Mouse (Mus musculus) heart, embryonic 14.5 days (tissue): ENCODE measurements at regions not wholly inside any gene's neighbourhood (a gene's known extent, or its start where the extent isn't known, plus 50 kb on each side); places are given as distances from the start of the nearest gene placed in this dataset.

Source experiments
- ATAC-seq: fragments of 200-750 bp; cut with Nextera tagmentation; 2 replicates; pipeline ENCODE4 v1.8.0; 2017; ENCODE audit warnings: low read depth, moderate TSS enrichment; ENCODE audit not compliant: insufficient number of reproducible peaks, insufficient read depth, low FRiP score
- H3K27ac ChIP-seq, 2 experiments: fragments of 200-500 bp in 1 of 2; fragments of 300-500 bp in 1 of 2; sonication (generic) in 1 of 2; replicated peaks in 1 of 2; 2 replicates each; pipeline ENCODE4 v1.5.1; 2012 to 2014; ENCODE audit warnings: low read depth in 2 of 2, low read length in 2 of 2, control low read depth in 1 of 2, mild to moderate bottlenecking in 1 of 2, mixed read lengths in 1 of 2; ENCODE audit not compliant: control insufficient read depth in 1 of 2, insufficient read depth in 1 of 2
- H3K27me3 ChIP-seq: fragments of 300-500 bp; sonication (generic); 2 replicates; pipeline ENCODE4 v1.6.1; 2014; ENCODE audit warnings: mild to moderate bottlenecking, low read length, control low read depth; ENCODE audit not compliant: control insufficient read depth, insufficient read depth
- H3K36me3 ChIP-seq: fragments of 300-500 bp; sonication (generic); 2 replicates; pipeline ENCODE4 v1.6.1; 2014; ENCODE audit warnings: mild to moderate bottlenecking, control low read depth, low read length, mixed read lengths; ENCODE audit not compliant: control insufficient read depth, insufficient read depth
- H3K4me1 ChIP-seq, 2 experiments: fragments of 200-500 bp in 1 of 2; fragments of 300-500 bp in 1 of 2; sonication (generic) in 1 of 2; 2 replicates each; pipeline ENCODE4 v1.6.1; 2012 to 2014; ENCODE audit warnings: low read length in 2 of 2, control low read depth in 1 of 2, mixed read lengths in 1 of 2; ENCODE audit not compliant: control insufficient read depth in 2 of 2, insufficient read depth in 2 of 2
- H3K4me2 ChIP-seq: fragments of 300-500 bp; sonication (generic); 2 replicates; pipeline ENCODE4 v1.6.1; 2014; ENCODE audit warnings: mild to moderate bottlenecking, low read length
- H3K4me3 ChIP-seq, 2 experiments: fragments of 200-500 bp in 1 of 2; fragments of 300-500 bp in 1 of 2; sonication (generic) in 1 of 2; 2 replicates each; pipeline ENCODE4 v1.5.1; 2012 to 2014; ENCODE audit warnings: low read length in 2 of 2, mild to moderate bottlenecking in 2 of 2, control low read depth in 1 of 2, low read depth in 1 of 2, moderate library complexity in 1 of 2; ENCODE audit not compliant: control insufficient read depth in 1 of 2, insufficient read depth in 1 of 2
- H3K9ac ChIP-seq: fragments of 300-500 bp; sonication (generic); 2 replicates; pipeline ENCODE4 v1.6.1; 2014; ENCODE audit warnings: mild to moderate bottlenecking, low read length
- H3K9me3 ChIP-seq: fragments of 300-500 bp; sonication (generic); 2 replicates; pipeline ENCODE4 v1.6.1; 2016; ENCODE audit warnings: low read length, control low read depth; ENCODE audit not compliant: control insufficient read depth
- WGBS: fragments of 180-500 bp; shearing (Covaris S2); extraction: QIAGEN DNeasy Blood & Tissue Kit; methylation state at CpG from one replicate; pipeline ENCODE4 v1.1.7; 2014; 5-methylcytosine and 5-hydroxymethylcytosine counted together

DNA sequence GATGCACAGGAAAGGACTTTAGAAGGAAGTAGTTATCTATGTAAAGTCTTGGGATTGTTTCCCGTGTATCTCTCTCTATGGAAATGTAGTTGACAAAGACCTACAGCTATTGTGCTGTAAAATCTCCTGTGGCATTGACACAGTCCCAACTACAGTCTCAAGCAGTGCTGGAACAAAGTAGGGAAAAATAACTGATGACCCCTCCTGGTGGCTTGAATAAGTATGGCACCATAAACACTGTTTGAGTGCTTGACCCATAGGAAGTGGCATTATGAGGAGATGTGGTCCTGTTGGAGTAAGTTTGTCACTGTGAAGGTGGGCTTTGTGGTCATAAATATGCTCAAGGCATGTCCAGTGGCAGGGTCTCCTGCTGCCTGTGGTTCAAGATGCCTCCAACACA lies 928.4 kb upstream of the Mms22l start:
- Histone ChIP-seq H3K4me1 (no peaks in the 10 kb centered on the region), H3K9me3 (no peaks in the 10 kb centered on the region), H3K4me2 (no peak overlapping the region), H3K9ac (no peak overlapping the region), H3K36me3 (no peaks in the 10 kb centered on the region), H3K4me3 (no peak overlapping the region), H3K27me3 (no peaks in the 10 kb centered on the region), H3K27ac (no peak overlapping the region)
- 59% methylated on average over 1 of the region's 1 CpGs for WGBS
- no peak for ATAC-seq

DNA sequence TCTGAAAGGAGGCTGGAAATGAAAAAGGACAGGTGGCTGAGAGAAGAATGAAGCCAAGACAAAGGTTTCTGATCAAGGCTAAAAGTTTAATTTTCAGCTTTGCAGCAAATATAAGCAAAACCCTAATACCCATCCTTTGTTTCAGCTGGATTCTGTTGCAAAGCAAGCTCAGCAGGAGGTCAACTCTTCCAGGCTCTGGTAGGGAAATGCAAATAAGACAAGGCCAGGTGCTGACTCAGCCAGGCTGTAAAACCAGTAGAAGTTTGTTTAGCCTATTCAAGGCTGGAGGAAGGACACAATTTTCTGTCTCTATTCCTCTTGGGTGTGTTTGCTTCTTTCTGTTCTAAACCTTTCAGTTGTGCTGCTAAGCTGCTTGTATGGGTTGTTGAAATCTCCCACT lies 923.2 kb upstream of the Mms22l start:
- Histone ChIP-seq H3K36me3 (no peaks in the 10 kb centered on the region), H3K4me2 (no peak overlapping the region), H3K27me3 (no peaks in the 10 kb centered on the region), H3K9me3 (no peaks in the 10 kb centered on the region), H3K27ac (no peak overlapping the region), H3K4me3 (no peak overlapping the region), H3K9ac (no peak overlapping the region), H3K4me1 (no peaks in the 10 kb centered on the region)
- ATAC-seq, result no peak

DNA sequence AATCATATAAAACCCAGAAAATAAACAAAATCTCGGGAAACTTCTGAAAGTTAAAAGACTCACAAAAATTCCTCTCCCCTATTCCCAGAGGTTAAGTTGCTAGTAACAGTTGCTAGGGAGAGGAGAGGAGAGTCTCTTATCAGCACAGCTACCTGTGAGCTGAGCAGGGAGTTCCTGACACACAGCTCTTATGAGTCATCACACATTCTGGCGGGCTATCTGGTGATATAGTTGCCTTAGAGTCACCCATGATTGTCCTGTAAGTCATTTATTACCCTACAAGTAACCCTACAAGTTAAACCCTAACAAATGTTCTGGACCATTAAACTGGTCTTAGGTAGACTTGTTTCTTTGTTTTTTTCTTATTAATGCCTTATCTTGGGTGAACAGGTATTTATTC lies 908.8 kb upstream of the Mms22l start:
- Histone ChIP-seq H3K4me2 (no peak overlapping the region), H3K27ac (no peak overlapping the region), H3K9me3 (no peaks in the 10 kb centered on the region), H3K36me3 (no peaks in the 10 kb centered on the region), H3K4me3 (no peak overlapping the region), H3K27me3 (no peaks in the 10 kb centered on the region), H3K4me1 (no peaks in the 10 kb centered on the region), H3K9ac (no peak overlapping the region)
- ATAC-seq, result no peak
- 9% methylated on average over 2 of the region's 2 CpGs for WGBS

DNA sequence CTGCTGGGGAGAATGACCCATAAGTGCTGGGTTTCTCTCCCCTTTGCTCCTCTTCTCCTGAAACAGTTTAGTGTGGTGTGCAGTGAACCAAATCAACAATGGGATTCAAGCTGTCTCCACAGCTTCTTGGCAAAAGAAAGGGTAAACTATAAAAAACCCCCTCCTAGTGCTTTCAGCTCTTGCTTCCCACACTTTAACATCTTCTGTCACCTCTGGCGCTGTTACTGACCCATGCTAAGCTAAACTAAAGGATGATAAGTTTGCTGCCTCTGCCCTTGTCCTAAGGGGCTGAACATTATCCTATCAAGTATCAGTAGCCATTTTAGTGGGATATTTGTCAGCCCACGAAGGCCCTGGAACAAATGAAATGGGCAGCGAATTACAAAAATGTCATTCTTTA lies 905.4 kb upstream of the Mms22l start:
- H3K36me3 ChIP-seq, result no peaks in the 10 kb centered on the region
- H3K4me1 ChIP-seq, result no peaks in the 10 kb centered on the region
- H3K27ac ChIP-seq, result no peak overlapping the region
- H3K9me3 ChIP-seq, result no peaks in the 10 kb centered on the region
- ATAC-seq, result no peak
- H3K4me3 ChIP-seq, result no peak overlapping the region
- no peak overlapping the region for H3K4me2 ChIP-seq
- WGBS, result 58% methylated on average over 3 of the region's 3 CpGs
- no peak overlapping the region for H3K9ac ChIP-seq
- no peaks in the 10 kb centered on the region for H3K27me3 ChIP-seq

DNA sequence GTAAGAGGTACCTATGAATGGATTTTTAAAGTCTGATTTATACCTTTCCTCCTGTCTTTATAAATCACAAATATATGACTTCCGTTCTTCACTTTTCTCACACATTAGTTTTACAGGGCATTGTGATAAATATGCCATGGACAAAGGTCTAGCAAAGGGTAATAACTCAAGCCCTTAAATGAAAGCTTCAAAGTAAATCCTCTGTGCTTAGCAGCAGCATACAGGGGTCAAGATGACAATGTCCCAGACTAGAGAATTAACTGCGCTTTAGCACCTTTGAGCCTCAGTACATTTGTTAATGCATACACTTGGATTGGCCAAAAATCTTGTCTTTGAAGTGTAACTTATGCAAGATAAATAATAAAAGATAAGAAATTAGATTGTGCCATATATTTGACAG lies 904.7 kb upstream of the Mms22l start:
- H3K9me3 ChIP-seq, result no peaks in the 10 kb centered on the region
- no peak for ATAC-seq
- no peaks in the 10 kb centered on the region for H3K27me3 ChIP-seq
- no peak overlapping the region for H3K4me2 ChIP-seq
- 89% methylated on average over 2 of the region's 2 CpGs for WGBS
- H3K4me1 ChIP-seq, result no peaks in the 10 kb centered on the region
- H3K36me3 ChIP-seq, result no peaks in the 10 kb centered on the region
- no peak overlapping the region for H3K9ac ChIP-seq
- H3K4me3 ChIP-seq, result no peak overlapping the region
- no peak overlapping the region for H3K27ac ChIP-seq

DNA sequence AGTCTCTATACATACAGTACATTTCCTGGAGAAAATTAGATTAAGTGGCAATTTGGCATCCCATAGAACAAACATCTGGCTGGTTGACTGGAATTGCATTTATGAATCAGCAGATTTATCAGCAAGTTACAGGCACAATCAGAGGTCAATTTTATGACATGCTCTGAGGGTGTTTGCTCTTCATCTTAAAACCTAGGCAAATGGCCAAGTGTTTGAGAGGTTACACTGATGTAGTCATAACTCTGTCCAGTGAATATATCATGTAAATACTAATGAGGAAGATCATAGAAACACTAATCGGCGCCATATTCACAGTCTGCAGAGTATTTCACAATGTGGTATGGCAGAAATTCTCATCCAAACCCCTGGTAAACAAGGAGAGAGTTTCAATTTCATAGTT lies 896.2 kb upstream of the Mms22l start:
- no peak overlapping the region for H3K27ac ChIP-seq
- no peak overlapping the region for H3K9ac ChIP-seq
- no peak overlapping the region for H3K4me3 ChIP-seq
- H3K9me3 ChIP-seq, result no peaks in the 10 kb centered on the region
- no peaks in the 10 kb centered on the region for H3K36me3 ChIP-seq
- ATAC-seq, result no peak
- H3K4me1 ChIP-seq, result no peaks in the 10 kb centered on the region
- no peak overlapping the region for H3K4me2 ChIP-seq
- WGBS, result 84% methylated on average over 2 of the region's 2 CpGs
- no peaks in the 10 kb centered on the region for H3K27me3 ChIP-seq

DNA sequence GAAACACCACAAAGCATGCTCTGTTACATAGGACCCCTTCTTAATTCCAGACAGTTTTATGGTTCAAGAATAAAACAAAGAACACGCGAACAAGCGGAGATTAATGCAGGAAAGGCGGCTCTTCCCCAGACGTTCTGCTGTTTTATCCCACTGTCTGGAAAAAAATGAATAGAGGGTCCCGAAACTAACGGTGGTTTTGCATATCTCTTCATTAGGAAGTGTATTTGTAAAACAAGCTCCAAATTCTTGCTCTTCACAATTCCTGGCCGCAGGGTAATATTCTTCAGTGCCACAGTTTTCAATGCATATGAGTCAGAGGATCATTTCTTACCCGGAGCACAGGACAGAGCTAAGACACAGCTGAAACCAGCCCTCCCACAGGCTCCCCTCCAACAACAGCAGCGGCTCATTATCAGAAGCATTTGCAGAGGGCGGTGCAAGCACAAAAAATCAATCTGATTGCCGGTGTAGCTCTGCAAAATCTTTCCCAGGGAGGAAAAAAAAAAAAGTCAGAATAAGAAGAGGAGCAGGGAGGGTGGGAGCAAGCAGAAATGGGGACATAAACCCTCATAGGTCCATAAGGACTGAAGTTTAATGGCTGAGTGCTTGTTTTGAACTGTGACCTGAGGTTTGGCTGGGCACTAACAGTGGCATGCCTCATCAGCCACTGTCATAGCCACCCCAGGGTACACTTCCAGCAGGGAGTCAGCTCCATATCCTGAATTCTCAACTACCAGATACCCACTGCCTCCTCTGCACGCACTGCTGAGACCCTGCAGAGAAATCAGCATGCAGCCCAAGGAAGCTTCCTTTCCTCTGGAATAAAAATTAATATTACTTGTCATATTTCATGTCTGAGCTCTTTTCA lies 894.6 kb upstream of the Mms22l start:
- 40% methylated on average over 13 of the region's 13 CpGs for WGBS
- H3K36me3 ChIP-seq, result no peaks in the 10 kb centered on the region
- no peak for ATAC-seq

More for the DNA sequence above, 894.6 kb upstream of the Mms22l start:
- H3K27me3 ChIP-seq, result no peaks in the 10 kb centered on the region
- peak overlapping the region; percentile 27; the same call in 1 of the 2 replicates for H3K4me2 ChIP-seq
- H3K9ac ChIP-seq, result no peak overlapping the region
- no peak overlapping the region for H3K4me3 ChIP-seq
- H3K9me3 ChIP-seq, result no peaks in the 10 kb centered on the region
- H3K4me1 ChIP-seq, result no peaks in the 10 kb centered on the region
- no peak overlapping the region for H3K27ac ChIP-seq
